Mouse (Mus musculus) CH12.LX (cell line): Measurements from ENCODE around the gene Inpp5a.

Source experiments
- BHLHE40 ChIP-seq: IDR thresholded peaks from 2 replicates; pipeline ENCODE4 v1.6.1; 2011; ENCODE audit warnings: mild to moderate bottlenecking, low read depth, low read length, improper control_type of control experiment
- CTCF ChIP-seq, 2 experiments: IDR thresholded peaks in 1 of 2; conservative IDR thresholded peaks in 1 of 2; 2 replicates each; pipeline ENCODE4 v1.5.1; 2011 to 2012; ENCODE audit warnings: low read depth in 2 of 2, low read length in 2 of 2, improper control_type of control experiment in 1 of 2, inconsistent platforms in 1 of 2, mild to moderate bottlenecking in 1 of 2, moderate library complexity in 1 of 2
- ETS1 ChIP-seq: conservative IDR thresholded peaks from 2 replicates; pipeline ENCODE4 v1.6.1; 2012; ENCODE audit warnings: low read depth, mild to moderate bottlenecking, inconsistent platforms, low read length, improper control_type of control experiment, moderate library complexity
- MAX ChIP-seq: IDR thresholded peaks from 2 replicates; pipeline ENCODE4 v1.6.1; 2011; ENCODE audit warnings: low read length, improper control_type of control experiment
- NRF1 ChIP-seq: IDR thresholded peaks from 2 replicates; pipeline ENCODE4 v1.6.1; 2014; ENCODE audit warnings: low read depth, mild to moderate bottlenecking, inconsistent platforms, low read length, improper control_type of control experiment, moderate library complexity
- POLR2A ChIP-seq: IDR thresholded peaks from 2 replicates; pipeline ENCODE4 v1.6.1; 2011; ENCODE audit warnings: low read depth, mild to moderate bottlenecking, improper control_type of control experiment, low read length
- USF1 ChIP-seq: IDR thresholded peaks from 2 replicates; pipeline ENCODE4 v1.6.1; 2014; ENCODE audit warnings: low read depth, mild to moderate bottlenecking, inconsistent platforms, low read length, improper control_type of control experiment

GRCm38 (mm10) chr7:139595311-139595710 is 206.4 kb downstream of the Inpp5a start:
- TF ChIP-seq CTCF (conservative IDR thresholded peaks at IDR 0.05 in 1 of 2, IDR thresholded peaks at IDR 0.05 in 1 of 2; ENCODE audit: low read depth in 2 of 2, low read length in 2 of 2): no peak
- TF ChIP-seq ETS1: no peak
- no peak for TF ChIP-seq USF1
- TF ChIP-seq MAX: no peak
- TF ChIP-seq NRF1: no peak
- TF ChIP-seq POLR2A: no peak
- TF ChIP-seq BHLHE40: no peak
